Mouse (Mus musculus): Measurements from ENCODE around the gene Pik3r5. TPM values are rescaled to one million over a fixed set of nuclear protein-coding genes. Genes with fewer than 3 reads are reported as not detected.

Gene Pik3r5
- polyA plus RNA-seq (2014; fragmentation: Nextera tagmentation; extraction: Ambion mirVana), result 0.81 and 1.2 TPM in 2 replicates

GRCm38 (mm10) chr11:68431699-68432360 lies at the start of gene Pik3r5:
Pik3r5 (plus strand) TSS chr11:68432121.
- Histone ChIP-seq H3K9me3 (ENCODE audit: control insufficient read depth, low read length) (no peaks in the 10 kb centered on the region), H3K27ac (ENCODE audit: low read depth, low read length) (no peak within 1 kb of the TSS), H3K36me3 (ENCODE audit: control insufficient read depth, insufficient read depth, low read length) (no peaks in the 10 kb centered on the region), H3K9ac (ENCODE audit: low read length) (peak within 1 kb of the TSS; percentile 56), H3K4me2 (ENCODE audit: low read depth, low read length, severe bottlenecking) (peak within 1 kb of the TSS; percentile 73), H3K4me1 (replicated peaks; ENCODE audit: control insufficient read depth, insufficient read depth, low read length) (0 out of 2 replicates have a peak, but pooled peaks cover 7% of the 10 kb centered on the region), H3K27me3 (ENCODE audit: control insufficient read depth, insufficient read depth, low read length) (no peaks in the 10 kb centered on the region), H3K4me3 (ENCODE audit: low read depth, low read length) (peak within 1 kb of the TSS; percentile 39)
- WGBS, result 8% methylated on average over 35 of the region's 35 CpGs
- peak; percentile 95 for DNase-seq (ENCODE audit: low spot score)
- ATAC-seq (replicated peaks; ENCODE audit: low FRiP score), result peak; percentile 87

- H3K27me3 ChIP-seq (ENCODE audit: control insufficient read depth, insufficient read depth, low read length), result peaks cover 41% of the 10 kb centered on the region
- no peak for DNase-seq (ENCODE audit: low spot score)
- peak overlapping the region; percentile 88; the same call in 1 of the 2 replicates for H3K4me2 ChIP-seq (ENCODE audit: low read depth, low read length, severe bottlenecking)
- H3K27ac ChIP-seq (ENCODE audit: low read depth, low read length), result no peak overlapping the region
- no peaks in the 10 kb centered on the region for H3K36me3 ChIP-seq (ENCODE audit: control insufficient read depth, insufficient read depth, low read length)
- peak overlapping the region; percentile 63 for H3K4me3 ChIP-seq (ENCODE audit: low read depth, low read length)
- no peaks in the 10 kb centered on the region for H3K9me3 ChIP-seq (ENCODE audit: control insufficient read depth, low read length)
- no peak for ATAC-seq (replicated peaks; ENCODE audit: low FRiP score)
- 0 out of 2 replicates have a peak overlapping the region, but pooled peaks have one; percentile 9 for H3K9ac ChIP-seq (ENCODE audit: low read length)
- WGBS, result 2% methylated on average over 10 of the region's 10 CpGs
- peaks cover 25% of the 10 kb centered on the region for H3K4me1 ChIP-seq (replicated peaks; ENCODE audit: control insufficient read depth, insufficient read depth, low read length)
Measured at GRCm38 (mm10) chr11:68383519-68383918, 48.4 kb upstream of the Pik3r5 start.

GRCm38 (mm10) chr11:68384131-68384530 lies 47.8 kb upstream of the Pik3r5 start:
- DNase-seq (ENCODE audit: low spot score) (no peak), ATAC-seq (replicated peaks; ENCODE audit: low FRiP score) (no peak)
- H3K4me1 ChIP-seq (replicated peaks; ENCODE audit: control insufficient read depth, insufficient read depth, low read length), result peaks cover 19% of the 10 kb centered on the region; the same call in 1 of the 2 replicates
- WGBS, result 2% methylated on average over 12 of the region's 12 CpGs
- no peak overlapping the region for H3K27ac ChIP-seq (ENCODE audit: low read depth, low read length)
- H3K9ac ChIP-seq (ENCODE audit: low read length), result peak overlapping the region; percentile 78
- H3K36me3 ChIP-seq (ENCODE audit: control insufficient read depth, insufficient read depth, low read length), result no peaks in the 10 kb centered on the region
- peak overlapping the region; percentile 63 for H3K4me3 ChIP-seq (ENCODE audit: low read depth, low read length)
- peaks cover 41% of the 10 kb centered on the region for H3K27me3 ChIP-seq (ENCODE audit: control insufficient read depth, insufficient read depth, low read length)
- no peaks in the 10 kb centered on the region for H3K9me3 ChIP-seq (ENCODE audit: control insufficient read depth, low read length)
- H3K4me2 ChIP-seq (ENCODE audit: low read depth, low read length, severe bottlenecking), result peak overlapping the region; percentile 88

DNA sequence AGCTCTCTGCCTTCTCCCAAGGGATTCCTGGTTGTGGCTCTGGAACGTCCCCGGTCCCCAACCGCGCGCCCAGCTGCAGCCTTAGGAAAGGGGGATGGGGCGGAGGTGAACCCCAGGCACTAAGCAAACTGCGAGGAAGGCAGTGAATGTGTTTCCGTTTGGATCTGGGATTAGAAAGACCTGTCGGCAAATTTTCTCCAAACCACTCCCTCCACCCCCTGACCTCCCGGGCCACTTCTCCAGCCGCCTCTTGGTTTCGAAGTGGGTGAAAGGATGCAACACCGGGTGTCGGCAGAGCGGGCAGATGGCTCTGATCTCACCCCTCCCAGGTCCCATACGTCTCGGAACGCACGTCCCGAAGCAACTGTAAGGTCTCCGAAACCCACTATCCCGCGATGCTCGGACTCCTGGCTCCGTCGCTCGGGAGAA lies 47.3 kb upstream of the Pik3r5 start:
- ATAC-seq (replicated peaks; ENCODE audit: low FRiP score), result no peak
- Histone ChIP-seq H3K27ac (ENCODE audit: low read depth, low read length) (no peak overlapping the region), H3K27me3 (ENCODE audit: control insufficient read depth, insufficient read depth, low read length) (peaks cover 45% of the 10 kb centered on the region), H3K4me3 (ENCODE audit: low read depth, low read length) (peak overlapping the region; percentile 63), H3K36me3 (ENCODE audit: control insufficient read depth, insufficient read depth, low read length) (no peaks in the 10 kb centered on the region), H3K4me1 (replicated peaks; ENCODE audit: control insufficient read depth, insufficient read depth, low read length) (peaks cover 15% of the 10 kb centered on the region; the same call in 1 of the 2 replicates), H3K9me3 (ENCODE audit: control insufficient read depth, low read length) (no peaks in the 10 kb centered on the region), H3K9ac (ENCODE audit: low read length) (peak overlapping the region; percentile 78), H3K4me2 (ENCODE audit: low read depth, low read length, severe bottlenecking) (peak overlapping the region; percentile 88)
- WGBS, result 0% methylated on average over 27 of the region's 27 CpGs
- peak; percentile 70 for DNase-seq (ENCODE audit: low spot score)

DNA sequence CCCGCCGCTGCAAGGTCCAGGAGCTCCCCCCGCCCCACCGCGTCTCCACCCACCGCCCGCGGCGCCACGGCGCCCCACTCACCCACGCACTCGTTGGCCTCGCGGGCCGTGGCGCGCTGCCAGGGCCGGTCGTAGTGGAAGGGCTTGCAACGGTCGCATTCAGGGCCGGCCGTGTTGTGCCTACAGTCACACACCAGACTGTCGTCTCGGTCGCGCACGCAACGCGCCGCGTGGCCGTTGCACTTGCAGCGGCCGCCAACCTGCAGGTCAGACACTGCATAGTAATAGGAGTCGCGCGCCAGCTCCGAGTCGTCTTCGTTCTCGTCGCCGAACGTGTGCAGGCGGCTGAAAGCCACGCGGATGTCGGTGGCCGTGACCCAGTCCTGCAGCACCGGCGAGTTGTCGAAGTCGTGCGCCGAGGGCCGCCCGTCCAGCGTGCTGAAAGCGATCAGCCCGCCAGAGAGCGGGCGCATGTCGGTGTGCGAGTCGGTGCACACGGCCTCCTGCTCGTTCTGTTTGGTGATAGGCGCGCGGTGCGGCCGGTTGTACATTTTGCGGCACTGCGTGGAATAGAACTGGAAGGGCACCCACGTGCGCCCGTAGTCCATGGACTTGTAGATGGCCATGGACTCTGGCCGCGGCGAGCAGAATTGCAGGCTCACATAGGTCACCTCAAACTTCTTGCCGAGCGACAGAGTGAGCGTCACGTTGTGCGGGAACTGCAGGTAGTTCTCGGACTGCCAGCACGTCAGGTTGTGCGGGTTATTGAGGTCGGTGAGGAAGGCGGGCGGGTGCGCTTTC lies 46.7 kb upstream of the Pik3r5 start:
- peaks cover 15% of the 10 kb centered on the region; the same call in 1 of the 2 replicates for H3K4me1 ChIP-seq (replicated peaks; ENCODE audit: control insufficient read depth, insufficient read depth, low read length)
- no peaks in the 10 kb centered on the region for H3K36me3 ChIP-seq (ENCODE audit: control insufficient read depth, insufficient read depth, low read length)
- H3K4me3 ChIP-seq (ENCODE audit: low read depth, low read length), result peak overlapping the region; percentile 63
- H3K9ac ChIP-seq (ENCODE audit: low read length), result peak overlapping the region; percentile 78
- ATAC-seq (replicated peaks; ENCODE audit: low FRiP score) (0 out of 2 replicates have a peak, but pooled peaks have one; percentile 18), DNase-seq (ENCODE audit: low spot score) (peak; percentile 73)
- peak overlapping the region; percentile 88 for H3K4me2 ChIP-seq (ENCODE audit: low read depth, low read length, severe bottlenecking)
- peaks cover 49% of the 10 kb centered on the region for H3K27me3 ChIP-seq (ENCODE audit: control insufficient read depth, insufficient read depth, low read length)
- WGBS, result under 1% methylated on average over 94 of the region's 94 CpGs
- H3K27ac ChIP-seq (ENCODE audit: low read depth, low read length), result no peak overlapping the region
- no peaks in the 10 kb centered on the region for H3K9me3 ChIP-seq (ENCODE audit: control insufficient read depth, low read length)

GRCm38 (mm10) chr11:68385921-68386588 lies 45.9 kb upstream of the Pik3r5 start:
- WGBS, result under 1% methylated on average over 53 of the region's 68 CpGs
- peak overlapping the region; percentile 88 for H3K4me2 ChIP-seq (ENCODE audit: low read depth, low read length, severe bottlenecking)
- H3K4me1 ChIP-seq (replicated peaks; ENCODE audit: control insufficient read depth, insufficient read depth, low read length), result peaks cover 17% of the 10 kb centered on the region; the same call in 1 of the 2 replicates
- peak overlapping the region; percentile 68 for H3K27ac ChIP-seq (ENCODE audit: low read depth, low read length)
- peak overlapping the region; percentile 63 for H3K4me3 ChIP-seq (ENCODE audit: low read depth, low read length)
- H3K9ac ChIP-seq (ENCODE audit: low read length), result peak overlapping the region; percentile 78
- H3K36me3 ChIP-seq (ENCODE audit: control insufficient read depth, insufficient read depth, low read length), result no peaks in the 10 kb centered on the region
- no peaks in the 10 kb centered on the region for H3K9me3 ChIP-seq (ENCODE audit: control insufficient read depth, low read length)
- peak; percentile 55 for ATAC-seq (replicated peaks; ENCODE audit: low FRiP score)
- peak; percentile 77 for DNase-seq (ENCODE audit: low spot score)
- peaks cover 57% of the 10 kb centered on the region for H3K27me3 ChIP-seq (ENCODE audit: control insufficient read depth, insufficient read depth, low read length)

- Histone ChIP-seq H3K9ac (ENCODE audit: low read length) (peak overlapping the region; percentile 78), H3K4me1 (replicated peaks; ENCODE audit: control insufficient read depth, insufficient read depth, low read length) (peaks cover 17% of the 10 kb centered on the region; the same call in 1 of the 2 replicates), H3K27ac (ENCODE audit: low read depth, low read length) (peak overlapping the region; percentile 68), H3K4me3 (ENCODE audit: low read depth, low read length) (peak overlapping the region; percentile 63), H3K4me2 (ENCODE audit: low read depth, low read length, severe bottlenecking) (peak overlapping the region; percentile 88), H3K36me3 (ENCODE audit: control insufficient read depth, insufficient read depth, low read length) (no peaks in the 10 kb centered on the region), H3K27me3 (ENCODE audit: control insufficient read depth, insufficient read depth, low read length) (peaks cover 65% of the 10 kb centered on the region), H3K9me3 (ENCODE audit: control insufficient read depth, low read length) (no peaks in the 10 kb centered on the region)
- DNase-seq (ENCODE audit: low spot score) (peak; percentile 87), ATAC-seq (replicated peaks; ENCODE audit: low FRiP score) (peak; percentile 63)
- whole genome bisulfite sequencing, result 1% methylated on average over 87 of the region's 90 CpGs
Measured at GRCm38 (mm10) chr11:68386589-68387440, 45.1 kb upstream of the Pik3r5 start.

Measured in forebrain, embryonic 11.5 days (tissue).